Mouse (Mus musculus): Measurements from ENCODE around the gene Mylk. TPM values are rescaled to one million over a fixed set of nuclear protein-coding genes. Genes with fewer than 3 reads are reported as not detected.

Gene Mylk
- polyA plus RNA-seq, 1 experiment from 2014 or later, result 97.3 TPM

GRCm38 (mm10) chr16:34958667-34959066 is 213.7 kb downstream of the Mylk start:
- 9% methylated on average over 9 of the region's 9 CpGs for WGBS
- Histone ChIP-seq H3K4me3 (replicated peaks) (no peak overlapping the region), H3K27ac (peak overlapping the region; percentile 86), H3K4me2 (no peak overlapping the region), H3K36me3 (peaks cover 24% of the 10 kb centered on the region), H3K9ac (no peak overlapping the region), H3K9me3 (replicated peaks) (no peaks in the 10 kb centered on the region), H3K4me1 (peaks cover 67% of the 10 kb centered on the region), H3K27me3 (no peaks in the 10 kb centered on the region)
- peak; percentile 43; the same call in 1 of the 2 replicates for ATAC-seq (replicated peaks; ENCODE audit: low FRiP score)

- H3K36me3 ChIP-seq, result peaks cover 25% of the 10 kb centered on the region
- 59% methylated on average over 5 of the region's 5 CpGs for WGBS
Observed at GRCm38 (mm10) chr16:34959261-34959660, 214.3 kb downstream of the Mylk start.

GRCm38 (mm10) chr16:34960243-34960642 is 215.2 kb downstream of the Mylk start:
- Histone ChIP-seq H3K27me3 (no peaks in the 10 kb centered on the region), H3K4me3 (replicated peaks) (no peak overlapping the region), H3K27ac (peak overlapping the region; percentile 86), H3K4me1 (peaks cover 74% of the 10 kb centered on the region), H3K9me3 (replicated peaks) (no peaks in the 10 kb centered on the region), H3K4me2 (no peak overlapping the region), H3K9ac (no peak overlapping the region), H3K36me3 (peaks cover 23% of the 10 kb centered on the region; the same call in 1 of the 2 replicates)
- ATAC-seq (replicated peaks; ENCODE audit: low FRiP score), result no peak
- WGBS, result 64% methylated on average over 5 of the region's 5 CpGs

More at GRCm38 (mm10) chr16:34959261-34959660, 214.3 kb downstream of the Mylk start:
- H3K27me3 ChIP-seq, result no peaks in the 10 kb centered on the region
- H3K9me3 ChIP-seq (replicated peaks), result no peaks in the 10 kb centered on the region
- H3K9ac ChIP-seq, result no peak overlapping the region
- 0 out of 2 replicates have a peak, but pooled peaks have one; percentile 38 for ATAC-seq (replicated peaks; ENCODE audit: low FRiP score)
- H3K4me1 ChIP-seq, result peaks cover 73% of the 10 kb centered on the region
- no peak overlapping the region for H3K4me3 ChIP-seq (replicated peaks)
- peak overlapping the region; percentile 86 for H3K27ac ChIP-seq
- H3K4me2 ChIP-seq, result no peak overlapping the region

- Histone ChIP-seq H3K4me3 (replicated peaks) (no peak overlapping the region), H3K27ac (peak overlapping the region; percentile 86), H3K36me3 (peaks cover 20% of the 10 kb centered on the region; the same call in 1 of the 2 replicates), H3K9me3 (replicated peaks) (no peaks in the 10 kb centered on the region), H3K9ac (no peak overlapping the region), H3K4me2 (no peak overlapping the region), H3K4me1 (peaks cover 77% of the 10 kb centered on the region), H3K27me3 (no peaks in the 10 kb centered on the region)
- ATAC-seq (replicated peaks; ENCODE audit: low FRiP score), result no peak
- 54% methylated on average over 9 of the region's 9 CpGs for WGBS
Observed at GRCm38 (mm10) chr16:34960866-34961582, 216.0 kb downstream of the Mylk start.

GRCm38 (mm10) chr16:34962322-34962721 is 217.3 kb downstream of the Mylk start:
- H3K4me1 ChIP-seq, result peaks cover 83% of the 10 kb centered on the region
- 39% methylated on average over 4 of the region's 4 CpGs for WGBS
- ATAC-seq (replicated peaks; ENCODE audit: low FRiP score), result no peak
- no peaks in the 10 kb centered on the region for H3K9me3 ChIP-seq (replicated peaks)
- peak overlapping the region; percentile 80 for H3K27ac ChIP-seq
- H3K36me3 ChIP-seq, result peaks cover 15% of the 10 kb centered on the region; the same call in 1 of the 2 replicates
- H3K4me2 ChIP-seq, result no peak overlapping the region
- H3K9ac ChIP-seq, result no peak overlapping the region
- H3K4me3 ChIP-seq (replicated peaks), result no peak overlapping the region
- H3K27me3 ChIP-seq, result no peaks in the 10 kb centered on the region

GRCm38 (mm10) chr16:34963008-34963407 is 218.0 kb downstream of the Mylk start:
- 0 out of 2 replicates have a peak, but pooled peaks have one; percentile 20 for ATAC-seq (replicated peaks; ENCODE audit: low FRiP score)
- Histone ChIP-seq H3K27ac (peak overlapping the region; percentile 80), H3K4me1 (peaks cover 77% of the 10 kb centered on the region), H3K9me3 (replicated peaks) (no peaks in the 10 kb centered on the region), H3K4me3 (replicated peaks) (no peak overlapping the region), H3K27me3 (no peaks in the 10 kb centered on the region), H3K4me2 (no peak overlapping the region), H3K36me3 (peaks cover 15% of the 10 kb centered on the region; the same call in 1 of the 2 replicates), H3K9ac (no peak overlapping the region)
- 9% methylated on average over 4 of the region's 4 CpGs for WGBS

- Histone ChIP-seq H3K9ac (no peak overlapping the region), H3K4me3 (replicated peaks) (no peak overlapping the region), H3K4me2 (no peak overlapping the region), H3K4me1 (peaks cover 42% of the 10 kb centered on the region), H3K27ac (peak overlapping the region; percentile 70), H3K27me3 (no peaks in the 10 kb centered on the region), H3K9me3 (replicated peaks) (no peaks in the 10 kb centered on the region), H3K36me3 (peaks cover 24% of the 10 kb centered on the region)
- ATAC-seq (replicated peaks; ENCODE audit: low FRiP score), result peak; percentile 52
- 45% methylated on average over 5 of the region's 5 CpGs for WGBS
Observed at GRCm38 (mm10) chr16:34966620-34967081, 221.6 kb downstream of the Mylk start.

- peaks cover 37% of the 10 kb centered on the region for H3K4me1 ChIP-seq
- no peak overlapping the region for H3K4me3 ChIP-seq (replicated peaks)
- H3K9me3 ChIP-seq (replicated peaks), result no peaks in the 10 kb centered on the region
- 55% methylated on average over 10 of the region's 10 CpGs for WGBS
- peaks cover 28% of the 10 kb centered on the region for H3K36me3 ChIP-seq
- peak overlapping the region; percentile 70 for H3K27ac ChIP-seq
- no peaks in the 10 kb centered on the region for H3K27me3 ChIP-seq
- no peak overlapping the region for H3K9ac ChIP-seq
- ATAC-seq (replicated peaks; ENCODE audit: low FRiP score), result peak; percentile 79; the same call in 1 of the 2 replicates
- no peak overlapping the region for H3K4me2 ChIP-seq
Observed at GRCm38 (mm10) chr16:34967120-34967800, 222.2 kb downstream of the Mylk start.

- Histone ChIP-seq H3K4me3 (replicated peaks) (no peak overlapping the region), H3K9me3 (replicated peaks) (no peaks in the 10 kb centered on the region), H3K4me2 (no peak overlapping the region), H3K27me3 (no peaks in the 10 kb centered on the region), H3K36me3 (peaks cover 28% of the 10 kb centered on the region), H3K27ac (no peak overlapping the region), H3K4me1 (peaks cover 28% of the 10 kb centered on the region), H3K9ac (no peak overlapping the region)
- WGBS, result 92% methylated on average over 5 of the region's 5 CpGs
- no peak for ATAC-seq (replicated peaks; ENCODE audit: low FRiP score)
Observed at GRCm38 (mm10) chr16:34968181-34968580, 223.2 kb downstream of the Mylk start.

- peaks cover 48% of the 10 kb centered on the region for H3K36me3 ChIP-seq
- no peaks in the 10 kb centered on the region for H3K4me1 ChIP-seq
- H3K27me3 ChIP-seq, result no peaks in the 10 kb centered on the region
- 66% methylated on average over 12 of the region's 12 CpGs for WGBS
- H3K27ac ChIP-seq, result no peak overlapping the region
- no peak overlapping the region for H3K4me3 ChIP-seq (replicated peaks)
- ATAC-seq (replicated peaks; ENCODE audit: low FRiP score), result no peak
- no peaks in the 10 kb centered on the region for H3K9me3 ChIP-seq (replicated peaks)
- H3K4me2 ChIP-seq, result no peak overlapping the region
- no peak overlapping the region for H3K9ac ChIP-seq
Observed at GRCm38 (mm10) chr16:34972471-34972870, 227.5 kb downstream of the Mylk start.

- Histone ChIP-seq H3K4me2 (no peak overlapping the region), H3K36me3 (peaks cover 64% of the 10 kb centered on the region), H3K27ac (no peak overlapping the region), H3K4me1 (no peaks in the 10 kb centered on the region), H3K4me3 (replicated peaks) (no peak overlapping the region), H3K27me3 (no peaks in the 10 kb centered on the region), H3K9me3 (replicated peaks) (no peaks in the 10 kb centered on the region), H3K9ac (no peak overlapping the region)
- WGBS, result 43% methylated on average over 2 of the region's 2 CpGs
- no peak for ATAC-seq (replicated peaks; ENCODE audit: low FRiP score)
Observed at GRCm38 (mm10) chr16:34975544-34975943, 230.5 kb downstream of the Mylk start.

GRCm38 (mm10) chr16:34976630-34977029 is 231.6 kb downstream of the Mylk start:
- Histone ChIP-seq H3K4me3 (replicated peaks) (no peak overlapping the region), H3K9ac (no peak overlapping the region), H3K9me3 (replicated peaks) (no peaks in the 10 kb centered on the region), H3K4me2 (no peak overlapping the region), H3K27ac (no peak overlapping the region), H3K27me3 (no peaks in the 10 kb centered on the region), H3K4me1 (no peaks in the 10 kb centered on the region), H3K36me3 (peaks cover 60% of the 10 kb centered on the region)
- no peak for ATAC-seq (replicated peaks; ENCODE audit: low FRiP score)
- WGBS, result 85% methylated on average over 13 of the region's 13 CpGs

Data from kidney, embryonic 15.5 days (tissue).